Mouse (Mus musculus): ENCODE measurements at regions not wholly inside any gene's neighbourhood (a gene's known extent, or its start where the extent isn't known, plus 50 kb on each side); places are given as distances from the start of the nearest gene placed in this dataset.

GRCm38 (mm10) chr13:100892647-100893071, 59.4 kb upstream of the Slc30a5 start:
- TF ChIP-seq TAL1 (IDR thresholded peaks at IDR 0.05; ENCODE audit: low read length): no peak
- TF ChIP-seq GATA1 (IDR thresholded peaks at IDR 0.05; ENCODE audit: low read length): no peak
